Mouse (Mus musculus) B cell, adult (primary cell): ENCODE data around the gene Sri. TPM values are rescaled to one million over a fixed set of nuclear protein-coding genes. Genes with fewer than 3 reads are reported as not detected.

Source experiments
- total RNA-seq: library from RNA; stranded (reverse); gene quantifications from 4 replicates; pipeline ENCODE4 v1.2.4, GENCODE M21; 2023; ENCODE audit not compliant: inconsistent age

Sri gene
- total RNA-seq: 170 to 201 TPM (median 192 TPM) in 4 replicates

GRCm38 (mm10) chr5:8045855-8046254 is at the start of gene Sri:
TSS of gene Sri (plus strand) at chr5:8046078.

Other genes starting within 250 kb of the Sri start
- 3.6 to 5.9 TPM (median 5.1 TPM) in 4 replicates for gene Steap4, start 85.6 kb upstream of the Sri start, total RNA-seq